Mouse (Mus musculus) cortical plate, adult 2 months (tissue): ENCODE measurements at regions not wholly inside any gene's neighbourhood (a gene's known extent, or its start where the extent isn't known, plus 50 kb on each side); places are given as distances from the start of the nearest gene placed in this dataset.

Source experiments
- CTCF ChIP-seq: fragments of 200-500 bp; IDR thresholded peaks from 2 replicates; pipeline ENCODE4 v1.5.1; 2011; ENCODE audit warnings: mild to moderate bottlenecking, control low read depth, low read length; ENCODE audit not compliant: insufficient read depth; ENCODE audit errors: extremely low read depth
- POLR2A ChIP-seq: fragments of 200-500 bp; IDR thresholded peaks from 2 replicates; pipeline ENCODE4 v1.6.1; 2011; ENCODE audit warnings: mild to moderate bottlenecking, low read length, control low read depth; ENCODE audit not compliant: insufficient read depth; ENCODE audit errors: extremely low read depth

- TF ChIP-seq CTCF: no peak
- no peak for TF ChIP-seq POLR2A
Observed at GRCm38 (mm10) chr2:64850656-64851055, 174.1 kb downstream of the Grb14 start.
